Mouse (Mus musculus): ENCODE results near the gene Mrnip. TPM values are rescaled to one million over a fixed set of nuclear protein-coding genes. Genes with fewer than 3 reads are reported as not detected.
A peak's percentile ranks its signal among the peaks of the same experiment; 100 is the strongest.

Gene Mrnip
- polyA plus RNA-seq, 1 experiment from 2014 or later = 21.7 TPM

- WGBS = 86% methylated on average over 4 of the region's 4 CpGs
- Histone ChIP-seq H3K27me3 (ENCODE audit: insufficient read depth, poor library complexity, severe bottlenecking) (no peaks in the 10 kb centered on the region), H3K36me3 (peaks cover 66% of the 10 kb centered on the region), H3K27ac (no peak overlapping the region), H3K9me3 (no peaks in the 10 kb centered on the region), H3K4me3 (no peak overlapping the region), H3K4me1 (peaks cover 5% of the 10 kb centered on the region; the same call in 1 of the 2 replicates)
- DNase-seq (ENCODE audit: low spot score) = no peak
These were observed 23.3 kb downstream of the Mrnip start for GRCm38 (mm10) chr11:50197500-50197899.

DNA sequence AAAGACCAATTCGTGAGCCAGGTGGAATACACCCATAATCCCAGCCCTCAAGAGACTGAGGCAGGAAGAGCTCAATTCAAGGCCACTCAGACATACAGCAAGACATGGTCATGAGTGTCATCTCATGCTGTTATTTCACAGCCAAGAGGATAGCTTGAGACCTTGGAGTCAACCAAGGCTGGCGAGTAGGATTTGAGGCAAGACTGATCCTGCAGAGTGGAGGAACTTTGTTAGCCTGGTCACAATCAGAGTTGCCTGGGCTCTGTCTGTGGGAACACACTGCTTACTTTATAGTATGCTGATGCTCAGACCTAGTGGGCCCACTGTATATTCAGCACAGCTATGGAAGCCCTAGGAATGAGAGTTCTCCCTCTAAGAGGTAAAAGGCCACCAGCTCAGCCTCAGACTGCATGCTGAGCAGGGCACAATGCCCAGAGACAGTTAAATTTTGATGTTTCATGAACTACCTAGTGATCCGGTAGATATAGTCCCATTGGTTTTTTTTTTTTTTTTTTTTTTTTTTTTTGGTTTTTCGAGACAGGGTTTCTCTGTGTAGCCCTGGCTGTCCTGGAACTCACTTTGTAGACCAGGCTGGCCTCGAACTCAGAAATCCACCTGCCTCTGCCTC lies 24.1 kb downstream of the Mrnip start:
- peaks cover 74% of the 10 kb centered on the region for H3K36me3 ChIP-seq
- no peaks in the 10 kb centered on the region for H3K9me3 ChIP-seq
- no peaks in the 10 kb centered on the region for H3K27me3 ChIP-seq (ENCODE audit: insufficient read depth, poor library complexity, severe bottlenecking)
- no peak for DNase-seq (ENCODE audit: low spot score)
- no peak overlapping the region for H3K4me3 ChIP-seq
- WGBS = 90% methylated on average over 4 of the region's 5 CpGs
- peaks cover 5% of the 10 kb centered on the region; the same call in 1 of the 2 replicates for H3K4me1 ChIP-seq
- H3K27ac ChIP-seq = no peak overlapping the region

DNA sequence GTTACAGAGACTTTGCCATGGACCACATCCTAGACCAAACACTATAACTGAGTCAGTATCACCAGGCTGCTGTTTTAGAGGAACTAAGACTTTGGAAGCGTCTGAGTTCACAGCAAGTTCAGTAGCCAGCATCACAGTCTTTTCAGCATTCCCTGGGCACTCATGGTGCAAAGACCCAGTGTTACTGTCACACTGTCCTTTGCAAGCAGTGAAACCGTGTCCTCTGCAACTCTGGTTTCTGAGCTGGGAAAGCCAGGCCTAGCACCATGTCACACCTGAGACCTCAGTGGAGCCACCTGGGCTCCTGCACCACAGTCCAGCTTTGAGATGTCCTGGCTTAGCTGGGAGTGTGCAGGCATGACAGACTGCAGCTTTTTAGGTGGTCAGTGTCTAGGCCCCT lies 24.7 kb downstream of the Mrnip start:
- peaks cover 5% of the 10 kb centered on the region; the same call in 1 of the 2 replicates for H3K4me1 ChIP-seq
- no peaks in the 10 kb centered on the region for H3K27me3 ChIP-seq (ENCODE audit: insufficient read depth, poor library complexity, severe bottlenecking)
- no peak overlapping the region for H3K4me3 ChIP-seq
- no peaks in the 10 kb centered on the region for H3K9me3 ChIP-seq
- 87% methylated on average over 2 of the region's 2 CpGs for WGBS
- H3K27ac ChIP-seq = no peak overlapping the region
- no peak for DNase-seq (ENCODE audit: low spot score)
- peaks cover 77% of the 10 kb centered on the region for H3K36me3 ChIP-seq

- WGBS = 87% methylated on average over 8 of the region's 8 CpGs
- no peaks in the 10 kb centered on the region for H3K27me3 ChIP-seq (ENCODE audit: insufficient read depth, poor library complexity, severe bottlenecking)
These were observed 26.4 kb downstream of the Mrnip start for GRCm38 (mm10) chr11:50200613-50201012.

GRCm38 (mm10) chr11:50201590-50201989 lies 27.3 kb downstream of the Mrnip start:
- no peak overlapping the region for H3K4me3 ChIP-seq
- H3K27ac ChIP-seq = no peak overlapping the region
- no peak for DNase-seq (ENCODE audit: low spot score)
- H3K9me3 ChIP-seq = no peaks in the 10 kb centered on the region
- H3K4me1 ChIP-seq = no peaks in the 10 kb centered on the region
- H3K27me3 ChIP-seq (ENCODE audit: insufficient read depth, poor library complexity, severe bottlenecking) = no peaks in the 10 kb centered on the region
- WGBS = 94% methylated on average over 3 of the region's 3 CpGs
- peaks cover 95% of the 10 kb centered on the region for H3K36me3 ChIP-seq

More at GRCm38 (mm10) chr11:50200613-50201012, 26.4 kb downstream of the Mrnip start:
- H3K36me3 ChIP-seq = peaks cover 93% of the 10 kb centered on the region
- no peak overlapping the region for H3K4me3 ChIP-seq
- H3K9me3 ChIP-seq = no peaks in the 10 kb centered on the region
- H3K27ac ChIP-seq = no peak overlapping the region
- no peaks in the 10 kb centered on the region for H3K4me1 ChIP-seq
- no peak for DNase-seq (ENCODE audit: low spot score)

DNA sequence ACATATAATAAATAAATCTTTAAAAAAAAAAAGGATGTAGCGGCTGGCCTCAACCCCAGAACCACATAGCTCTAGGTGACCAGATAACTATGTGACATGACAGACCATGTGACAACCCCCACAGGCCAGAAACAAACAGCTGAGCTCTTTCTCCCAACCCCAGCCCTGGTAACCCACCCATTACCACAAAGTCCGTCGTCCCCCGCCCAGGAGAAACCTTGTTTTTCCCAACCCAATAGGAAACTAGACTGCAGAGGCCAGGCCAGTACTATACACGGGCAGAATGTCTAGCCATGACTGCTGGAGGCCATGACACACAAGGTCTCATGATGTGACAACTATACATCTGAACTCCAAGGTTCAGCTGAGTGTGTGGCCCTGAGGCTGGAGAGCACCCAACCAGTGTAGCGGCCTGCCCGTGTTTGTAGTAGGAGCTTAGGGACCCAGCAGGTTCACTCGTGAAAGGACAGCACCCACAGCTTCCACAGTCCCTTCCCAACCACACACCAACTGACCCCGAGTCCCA lies 29.1 kb downstream of the Mrnip start:
- Histone ChIP-seq H3K27ac (no peak overlapping the region), H3K36me3 (peaks cover 95% of the 10 kb centered on the region), H3K4me3 (no peak overlapping the region), H3K4me1 (no peaks in the 10 kb centered on the region), H3K27me3 (ENCODE audit: insufficient read depth, poor library complexity, severe bottlenecking) (no peaks in the 10 kb centered on the region), H3K9me3 (no peaks in the 10 kb centered on the region)
- DNase-seq (ENCODE audit: low spot score) = no peak
- 93% methylated on average over 9 of the region's 9 CpGs for WGBS

- DNase-seq (ENCODE audit: low spot score) = no peak
- no peaks in the 10 kb centered on the region for H3K9me3 ChIP-seq
- no peak overlapping the region for H3K4me3 ChIP-seq
- no peaks in the 10 kb centered on the region for H3K27me3 ChIP-seq (ENCODE audit: insufficient read depth, poor library complexity, severe bottlenecking)
- 0 out of 2 replicates have a peak, but pooled peaks cover 4% of the 10 kb centered on the region for H3K4me1 ChIP-seq
- H3K27ac ChIP-seq = no peak overlapping the region
- peaks cover 82% of the 10 kb centered on the region for H3K36me3 ChIP-seq
- 83% methylated on average over 3 of the region's 3 CpGs for WGBS
These were observed 31.2 kb downstream of the Mrnip start for GRCm38 (mm10) chr11:50205434-50205833.

DNA sequence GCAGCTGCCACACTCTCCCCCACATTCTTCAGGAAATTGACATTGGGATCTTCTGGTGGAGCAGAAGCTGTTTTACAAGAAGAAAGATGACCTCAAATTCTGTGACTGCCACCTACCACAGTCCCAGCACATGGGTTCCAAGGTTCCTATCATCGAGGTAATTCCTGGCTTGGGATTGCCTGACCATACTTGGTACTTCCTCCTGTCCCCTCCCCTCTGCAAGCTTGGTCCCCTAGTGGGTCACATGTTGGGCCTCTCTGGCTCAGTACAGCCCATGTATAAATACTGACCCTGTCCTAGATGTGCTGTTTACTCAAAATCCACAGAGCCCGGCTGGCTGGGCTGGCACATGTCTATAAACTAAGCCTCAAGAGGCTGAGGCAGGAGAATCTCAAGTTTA lies 31.8 kb downstream of the Mrnip start:
- peaks cover 6% of the 10 kb centered on the region for H3K4me1 ChIP-seq
- 80% methylated on average over 2 of the region's 2 CpGs for WGBS
- H3K27ac ChIP-seq = no peak overlapping the region
- H3K4me3 ChIP-seq = no peak overlapping the region
- no peak for DNase-seq (ENCODE audit: low spot score)
- H3K27me3 ChIP-seq (ENCODE audit: insufficient read depth, poor library complexity, severe bottlenecking) = no peaks in the 10 kb centered on the region
- no peaks in the 10 kb centered on the region for H3K9me3 ChIP-seq
- peaks cover 75% of the 10 kb centered on the region for H3K36me3 ChIP-seq

DNA sequence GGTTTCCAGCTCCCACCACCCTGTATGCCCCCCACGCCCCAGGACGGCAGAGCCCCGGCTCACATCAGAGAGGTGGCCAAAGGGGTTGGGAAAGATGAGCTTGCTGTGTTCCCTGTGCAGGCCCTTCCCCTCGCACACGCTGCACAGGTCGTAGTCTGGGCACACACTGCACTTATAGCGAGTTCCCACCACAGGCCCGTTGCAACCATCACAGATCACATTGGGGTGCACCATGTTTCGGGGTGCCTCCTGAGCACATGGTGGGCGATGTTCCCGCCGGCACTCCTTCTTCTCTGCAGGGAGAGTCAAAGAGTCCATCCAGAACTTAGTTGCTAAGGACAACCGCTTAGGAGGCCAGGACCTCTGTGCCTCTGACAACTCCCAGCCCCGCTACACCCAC lies 33.1 kb downstream of the Mrnip start:
- Histone ChIP-seq H3K36me3 (peaks cover 62% of the 10 kb centered on the region), H3K4me1 (peaks cover 14% of the 10 kb centered on the region), H3K4me3 (no peak overlapping the region), H3K27me3 (ENCODE audit: insufficient read depth, poor library complexity, severe bottlenecking) (no peaks in the 10 kb centered on the region), H3K9me3 (no peaks in the 10 kb centered on the region), H3K27ac (no peak overlapping the region)
- WGBS = 94% methylated on average over 14 of the region's 14 CpGs
- no peak for DNase-seq (ENCODE audit: low spot score)

GRCm38 (mm10) chr11:50208039-50208438 lies 33.8 kb downstream of the Mrnip start:
- H3K9me3 ChIP-seq = no peaks in the 10 kb centered on the region
- H3K4me3 ChIP-seq = no peak overlapping the region
- peaks cover 55% of the 10 kb centered on the region for H3K36me3 ChIP-seq
- H3K4me1 ChIP-seq = peaks cover 20% of the 10 kb centered on the region
- 90% methylated on average over 5 of the region's 5 CpGs for WGBS
- no peak overlapping the region for H3K27ac ChIP-seq
- H3K27me3 ChIP-seq (ENCODE audit: insufficient read depth, poor library complexity, severe bottlenecking) = no peaks in the 10 kb centered on the region
- DNase-seq (ENCODE audit: low spot score) = no peak

GRCm38 (mm10) chr11:50210101-50210504 lies 35.9 kb downstream of the Mrnip start:
- Histone ChIP-seq H3K4me3 (peak overlapping the region; percentile 96), H3K4me1 (peaks cover 27% of the 10 kb centered on the region), H3K27ac (peak overlapping the region; percentile 99), H3K27me3 (ENCODE audit: insufficient read depth, poor library complexity, severe bottlenecking) (no peaks in the 10 kb centered on the region), H3K36me3 (peaks cover 36% of the 10 kb centered on the region), H3K9me3 (no peaks in the 10 kb centered on the region)
- WGBS = under 1% methylated on average over 24 of the region's 24 CpGs
- DNase-seq (ENCODE audit: low spot score) = peak; percentile 99

DNA sequence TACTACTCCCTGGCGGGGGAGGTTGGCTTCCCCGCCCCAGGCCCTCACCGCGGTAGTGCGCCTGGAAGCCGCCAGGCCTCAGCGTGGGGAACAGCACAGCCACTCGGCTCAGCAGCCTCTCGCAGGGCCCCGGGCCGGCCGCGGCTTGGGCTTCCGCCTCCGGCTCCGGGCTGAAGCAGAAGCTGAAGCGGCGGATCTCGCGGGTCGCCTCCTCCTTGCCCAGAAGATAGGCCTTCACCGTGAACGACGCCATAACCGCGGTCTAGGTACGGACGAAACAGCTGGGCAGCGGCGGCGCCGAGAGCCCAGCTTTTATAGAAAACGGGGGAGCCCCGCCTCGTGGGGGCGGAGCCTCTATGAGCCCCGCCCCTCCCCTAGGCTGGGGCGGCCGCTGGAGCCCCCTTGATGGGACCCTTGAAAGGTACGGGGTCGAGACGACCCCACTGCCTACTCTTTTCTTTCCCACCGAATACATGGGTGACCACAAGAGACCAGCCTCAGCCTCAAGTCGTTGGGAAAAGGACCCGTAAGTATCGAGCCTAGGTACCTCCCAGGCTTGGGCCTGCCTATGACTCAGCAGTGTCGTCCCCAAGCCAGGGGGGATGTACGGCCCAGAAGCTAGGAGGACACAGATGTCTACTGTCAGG lies 36.4 kb downstream of the Mrnip start, which contains the start of the genes Sqstm1 and Mgat4b:
Gene Sqstm1 (minus strand): TSS at position 323 of the 647 bp plus-strand sequence.
Gene Mgat4b (plus strand): TSS at position 386 of the 647 bp plus-strand sequence.
- Histone ChIP-seq H3K36me3 (peaks cover 31% of the 10 kb centered on the region), H3K4me3 (peak within 1 kb of the TSS; percentile 96), H3K27me3 (ENCODE audit: insufficient read depth, poor library complexity, severe bottlenecking) (no peaks in the 10 kb centered on the region), H3K9me3 (no peaks in the 10 kb centered on the region), H3K27ac (peak within 1 kb of the TSS; percentile 99), H3K4me1 (peaks cover 31% of the 10 kb centered on the region)
- peak; percentile 92 for DNase-seq (ENCODE audit: low spot score)
- under 1% methylated on average over 48 of the region's 48 CpGs for WGBS

DNA sequence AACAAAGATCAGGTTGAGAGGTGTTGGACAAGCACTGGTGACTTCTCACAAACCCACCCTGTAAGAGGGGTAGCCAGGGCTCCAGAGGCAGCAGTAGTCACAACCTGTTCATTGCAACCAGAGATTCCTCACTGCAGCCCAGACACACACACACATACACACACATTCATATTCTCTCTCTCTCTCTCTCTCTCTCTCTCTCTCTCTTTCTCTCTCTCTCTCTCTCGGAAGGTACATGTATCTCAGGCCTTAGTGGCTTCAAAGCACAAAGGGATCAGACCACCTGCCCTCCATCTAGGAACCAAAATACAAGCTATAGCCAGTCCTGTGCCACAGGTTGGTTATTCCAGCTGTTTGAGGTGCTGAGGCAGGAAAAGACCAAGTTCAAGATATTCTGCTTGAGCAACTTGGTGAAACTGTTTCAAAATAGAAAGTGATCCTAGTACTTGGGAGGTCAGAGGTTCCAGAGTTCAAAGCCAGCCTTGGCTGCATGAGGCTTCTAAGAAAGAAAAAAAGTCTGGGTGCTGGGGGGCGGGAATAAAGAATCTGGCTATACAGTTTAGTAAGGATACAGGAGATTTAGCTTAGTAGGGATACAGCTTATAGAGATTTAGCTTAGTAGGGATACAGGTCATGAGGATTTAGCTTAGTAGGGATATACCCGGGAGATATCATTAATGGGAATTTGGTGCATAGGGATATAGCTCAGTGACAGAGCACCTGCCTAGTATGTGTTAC lies 37.2 kb downstream of the Mrnip start:
- DNase-seq (ENCODE audit: low spot score) = no peak
- no peaks in the 10 kb centered on the region for H3K9me3 ChIP-seq
- H3K4me1 ChIP-seq = peaks cover 40% of the 10 kb centered on the region
- no peaks in the 10 kb centered on the region for H3K27me3 ChIP-seq (ENCODE audit: insufficient read depth, poor library complexity, severe bottlenecking)
- 87% methylated on average over 3 of the region's 3 CpGs for WGBS
- peak overlapping the region; percentile 96 for H3K4me3 ChIP-seq
- peak overlapping the region; percentile 99 for H3K27ac ChIP-seq
- peaks cover 23% of the 10 kb centered on the region for H3K36me3 ChIP-seq
